Mouse (Mus musculus) lung, postnatal 0 days (tissue): ENCODE data around the gene Rnf215. TPM values are rescaled to one million over a fixed set of nuclear protein-coding genes. Genes with fewer than 3 reads are reported as not detected.

Experiments
- ATAC-seq: fragments of 200-750 bp; cut with Nextera tagmentation; 2 replicates; pipeline ENCODE4 v1.8.0; 2017; ENCODE audit warnings: moderate library complexity
- DNase-seq: peaks from one replicate; pipeline ENCODE4 v3.0.0-alpha.2; 2016; ENCODE audit warnings: low spot score
- H3K27ac ChIP-seq: fragments of 300-500 bp; sonication (generic); 2 replicates; pipeline ENCODE4 v1.5.1; 2014; ENCODE audit warnings: antibody characterized with exemption, mild to moderate bottlenecking, low read length, mixed read lengths
- H3K27me3 ChIP-seq: fragments of 300-500 bp; sonication (generic); replicated peaks from 2 replicates; pipeline ENCODE4 v1.6.1; 2014; ENCODE audit warnings: low read length, mixed read lengths; ENCODE audit not compliant: insufficient read depth
- H3K36me3 ChIP-seq: fragments of 300-500 bp; sonication (generic); 2 replicates; pipeline ENCODE4 v1.6.1; 2014; ENCODE audit warnings: low read length, mixed read lengths; ENCODE audit not compliant: insufficient read depth
- H3K4me1 ChIP-seq: fragments of 300-500 bp; sonication (generic); 2 replicates; pipeline ENCODE4 v1.6.1; 2014; ENCODE audit warnings: antibody characterized with exemption, low read depth, low read length, mixed read lengths; ENCODE audit not compliant: insufficient read depth
- H3K4me2 ChIP-seq: fragments of 300-500 bp; sonication (generic); replicated peaks from 2 replicates; pipeline ENCODE4 v1.6.1; 2014; ENCODE audit warnings: low read depth, mild to moderate bottlenecking, low read length, moderate library complexity, mixed read lengths
- H3K4me3 ChIP-seq: fragments of 300-500 bp; sonication (generic); 2 replicates; pipeline ENCODE4 v1.5.1; 2014; ENCODE audit warnings: low read depth, low read length
- H3K9ac ChIP-seq: fragments of 300-500 bp; sonication (generic); replicated peaks from 2 replicates; pipeline ENCODE4 v1.6.1; 2014; ENCODE audit warnings: low read depth, mild to moderate bottlenecking
- H3K9me3 ChIP-seq: fragments of 300-500 bp; sonication (generic); 2 replicates; pipeline ENCODE4 v1.6.1; 2016; ENCODE audit warnings: low read length, mixed read lengths
- CTCF ChIP-seq: IDR thresholded peaks from 2 replicates; pipeline ENCODE4 v1.5.1; 2016; ENCODE audit warnings: antibody characterized with exemption, mild to moderate bottlenecking
- EP300 ChIP-seq: IDR thresholded peaks from 2 replicates; pipeline ENCODE4 v1.6.1; 2016; ENCODE audit warnings: antibody characterized with exemption, mild to moderate bottlenecking, control low read depth
- WGBS: fragments of 180-500 bp; shearing (Covaris S2); extraction: QIAGEN DNeasy Blood & Tissue Kit; methylation state at CpG from one replicate; pipeline ENCODE4 v1.1.7; 2014; 5-methylcytosine and 5-hydroxymethylcytosine counted together
- microRNA-seq: library from miRNA; unstranded; fragments of <30 nt; microRNA quantifications from one replicate; pipeline ENCODE4, GENCODE M21; 2016
- polyA plus RNA-seq: library from polyadenylated mRNA; unstranded; fragments of >200 nt; fragmentation: Nextera tagmentation; extraction: Ambion mirVana; gene quantifications from 2 replicates; pipeline ENCODE4 v1.2.1, GENCODE M21; 2015

Gene Rnf215
- polyA plus RNA-seq, 1 experiment from 2014 or later, result 59.0 TPM

- DNase-seq (no peak), ATAC-seq (no peak)
- 82% methylated on average over 6 of the region's 6 CpGs for WGBS
- no peaks in the 10 kb centered on the region for H3K9me3 ChIP-seq
- no peaks in the 10 kb centered on the region for H3K27me3 ChIP-seq
- no peak overlapping the region for H3K27ac ChIP-seq
- no peak overlapping the region for H3K4me3 ChIP-seq
- H3K36me3 ChIP-seq, result no peaks in the 10 kb centered on the region
- no peak for TF ChIP-seq EP300
- no peak for TF ChIP-seq CTCF
- peaks cover 21% of the 10 kb centered on the region; the same call in 1 of the 2 replicates for H3K4me1 ChIP-seq
- H3K4me2 ChIP-seq, result no peak overlapping the region
- no peak overlapping the region for H3K9ac ChIP-seq
Measured at GRCm38 (mm10) chr11:4189182-4189581, 54.2 kb downstream of the Rnf215 start.

GRCm38 (mm10) chr11:4190677-4191076, 55.7 kb downstream of the Rnf215 start:
- Histone ChIP-seq H3K4me3 (no peak overlapping the region), H3K27ac (no peak overlapping the region), H3K4me2 (no peak overlapping the region), H3K36me3 (no peaks in the 10 kb centered on the region), H3K27me3 (no peaks in the 10 kb centered on the region), H3K4me1 (peaks cover 21% of the 10 kb centered on the region; the same call in 1 of the 2 replicates), H3K9ac (no peak overlapping the region), H3K9me3 (no peaks in the 10 kb centered on the region)
- WGBS, result 57% methylated on average over 3 of the region's 3 CpGs
- peak; percentile 49 for DNase-seq
- TF ChIP-seq CTCF (no peak), EP300 (no peak)
- ATAC-seq, result no peak

Small RNAs within 50 kb of the gene (microRNA-seq; reads per million reads assigned to microRNA genes)
- gene Mir3060, result 1.7 reads per million

Other genes starting within 250 kb of the Rnf215 start
- gene 4921536K21Rik, start 240.1 kb upstream of the Rnf215 start, polyA plus RNA-seq, result 0.23 and 0.31 TPM in 2 replicates
- 8.3 and 9.3 TPM in 2 replicates for gene Dusp18, start 240.0 kb upstream of the Rnf215 start, polyA plus RNA-seq
- 8.6 and 10.3 TPM in 2 replicates for gene Slc35e4, start 220.5 kb upstream of the Rnf215 start, polyA plus RNA-seq
- 152 and 170 TPM in 2 replicates for gene Tcn2, start 203.0 kb upstream of the Rnf215 start, polyA plus RNA-seq
- gene Pes1, start 171.2 kb upstream of the Rnf215 start, polyA plus RNA-seq, result 34.2 and 38.3 TPM in 2 replicates
- not detected in 2 replicates for gene 4930556J24Rik, start 158.4 kb upstream of the Rnf215 start, polyA plus RNA-seq
- gene Gal3st1, start 151.6 kb upstream of the Rnf215 start, polyA plus RNA-seq, result 20.5 and 21.1 TPM in 2 replicates
- 28.0 and 35.9 TPM in 2 replicates for gene Sec14l4, start 103.7 kb upstream of the Rnf215 start, polyA plus RNA-seq
- 529 and 716 TPM in 2 replicates for gene Sec14l3, start 70.4 kb upstream of the Rnf215 start, polyA plus RNA-seq
- gene Mtfp1, start 39.8 kb upstream of the Rnf215 start, polyA plus RNA-seq, result 6.4 and 6.5 TPM in 2 replicates
- gene Sec14l2, start 11.8 kb upstream of the Rnf215 start, polyA plus RNA-seq, result 6.5 and 7.6 TPM in 2 replicates
- 7.3 and 8.2 TPM in 2 replicates for gene Ccdc157, start 25.1 kb downstream of the Rnf215 start, polyA plus RNA-seq
- 12.6 and 13.4 TPM in 2 replicates for gene Sf3a1, start 25.1 kb downstream of the Rnf215 start, polyA plus RNA-seq
- 41.7 and 43.8 TPM in 2 replicates for gene Tbc1d10a, start 51.6 kb downstream of the Rnf215 start, polyA plus RNA-seq
- 16.5 and 17.8 TPM in 2 replicates for gene Castor1, start 83.0 kb downstream of the Rnf215 start, polyA plus RNA-seq
- 0.69 and 1.3 TPM in 2 replicates for gene Osm, start 101.2 kb downstream of the Rnf215 start, polyA plus RNA-seq
- 0.57 and 0.94 TPM in 2 replicates for gene Lif, start 122.4 kb downstream of the Rnf215 start, polyA plus RNA-seq